Mouse (Mus musculus) heart, adult 2 months (tissue): Measurements from ENCODE around the gene Nipbl.

Experiments
- CTCF ChIP-seq: fragments of 200-600 bp; IDR thresholded peaks from 2 replicates; pipeline ENCODE4 v1.8.1; 2022; ENCODE audit warnings: antibody characterized with exemption, mild to moderate bottlenecking, moderate library complexity
- EP300 ChIP-seq: fragments of 200-500 bp; IDR thresholded peaks from 2 replicates; pipeline ENCODE4 v1.6.1; 2011; ENCODE audit warnings: low read depth, low read length, control low read depth; ENCODE audit not compliant: insufficient read depth
- POLR2A ChIP-seq: fragments of 200-500 bp; IDR thresholded peaks from 2 replicates; pipeline ENCODE4 v1.6.1; 2011; ENCODE audit warnings: mild to moderate bottlenecking, low read depth, low read length, control low read depth; ENCODE audit not compliant: insufficient read depth

DNA sequence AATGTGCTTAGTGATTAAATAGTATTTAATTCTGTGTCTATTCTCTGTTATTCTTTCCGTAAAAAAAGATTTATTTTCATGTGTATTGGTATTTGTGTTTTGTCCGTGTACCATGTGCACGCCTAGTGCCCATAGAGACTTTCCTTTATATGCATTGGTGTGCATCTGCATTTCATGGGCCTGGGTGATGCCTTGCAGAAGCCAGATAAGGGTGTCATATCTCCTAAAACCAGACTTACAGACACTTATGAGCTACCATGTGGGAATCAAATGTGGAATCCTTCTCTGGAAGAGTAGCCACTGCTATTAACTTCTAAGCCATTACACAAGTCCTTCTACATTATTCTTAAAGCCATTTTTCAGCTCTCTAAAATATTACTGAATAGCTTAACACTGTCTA is 112.7 kb downstream of the Nipbl start:
- TF ChIP-seq POLR2A, result no peak
- TF ChIP-seq CTCF, result no peak
- TF ChIP-seq EP300, result no peak
